Comparison of ENCODE assay signal across 8 mouse cellular contexts in the genomic region with DNA sequence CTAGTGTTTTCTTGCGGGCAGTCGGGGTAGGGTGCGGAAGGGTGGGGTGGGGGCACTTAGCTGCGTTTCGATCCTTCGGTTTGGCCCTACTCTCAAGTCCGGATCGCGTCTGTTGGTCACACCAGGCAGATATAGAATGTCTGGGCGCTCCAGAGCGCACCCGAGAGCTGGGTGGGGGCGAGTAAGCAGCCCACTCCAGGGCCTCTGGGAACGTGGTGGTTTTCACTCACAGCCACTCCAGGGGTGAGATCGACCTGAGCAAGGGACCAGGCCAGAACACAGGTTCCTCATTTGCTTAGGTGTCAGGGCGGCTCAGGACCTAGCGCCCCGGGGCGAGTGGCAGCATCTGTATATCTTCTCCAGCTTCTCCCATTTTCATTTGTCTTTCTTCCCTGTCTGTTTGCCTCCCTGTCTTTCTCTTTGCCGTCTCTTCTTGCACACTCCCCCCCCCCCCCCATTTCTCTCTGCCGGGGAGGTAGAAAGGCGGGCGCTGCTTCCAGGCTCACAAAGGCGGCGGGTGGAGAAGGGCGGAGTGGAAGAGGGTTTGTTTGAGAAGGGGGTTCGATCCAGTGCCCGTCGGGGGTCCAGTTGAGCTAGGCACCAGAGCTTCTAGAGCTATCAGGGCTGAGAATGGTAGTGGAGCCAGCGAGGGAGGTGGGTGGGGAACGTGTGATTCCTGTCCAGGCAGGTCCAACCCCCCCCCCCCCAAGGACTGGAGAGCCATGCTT. TPM values are rescaled to one million over a fixed set of nuclear protein-coding genes. Genes with fewer than 3 reads are reported as not detected.
A peak's percentile ranks its signal among the peaks of the same experiment; 100 is the strongest.
DNase-seq lines count a peak whose midpoint lies in the region; ATAC-seq and TF ChIP-seq lines count a peak whose summit lies in the region.

No protein-coding gene starts in this region.

- DNase-seq in testis, postnatal 10 days (ENCODE audit: low spot score) = no peak
- DNase-seq in liver, embryonic 14.5 days (ENCODE audit: low read depth in 3 of 3, low spot score in 3 of 3) = no peak
- DNase-seq in splenic B cell, adult 2 months (ENCODE audit: low read depth, low spot score) = peak; percentile 29
- no peak for DNase-seq in left cerebral cortex, adult 11 months (ENCODE audit: low spot score)
- DNase-seq in spleen, postnatal 4 days (ENCODE audit: low spot score in 2 of 2) = no peak
- DNase-seq in adrenal gland, postnatal 25 days = no peak

- TF ChIP-seq EP300 in liver, embryonic 14.5 days (IDR thresholded peaks at IDR 0.05; ENCODE audit: low read depth) = no peak

- H3K9me3 ChIP-seq in forebrain, embryonic 16.5 days (ENCODE audit: control insufficient read depth, low read length) = no peaks in the 10 kb centered on the region
- no peaks in the 10 kb centered on the region for H3K9me3 ChIP-seq in liver, embryonic 14.5 days (ENCODE audit: control insufficient read depth, low read length)

- H3K4me1 ChIP-seq in testis, adult 2 months (ENCODE audit: control insufficient read depth, insufficient read depth, low read length) = peaks cover 4% of the 10 kb centered on the region
- H3K4me1 ChIP-seq in forebrain, embryonic 16.5 days (replicated peaks; ENCODE audit: control insufficient read depth, insufficient read depth, low read length) = peaks cover 27% of the 10 kb centered on the region
- H3K4me1 ChIP-seq in liver, embryonic 14.5 days (replicated peaks; ENCODE audit: control insufficient read depth in 2 of 2, insufficient read depth in 2 of 2, low read length in 1 of 2) = no peaks in the 10 kb centered on the region; a peak in 1 of 4 replicates

- peak overlapping the region; percentile 88 for H3K9ac ChIP-seq in forebrain, embryonic 16.5 days (replicated peaks; ENCODE audit: low read depth, low read length)
- H3K9ac ChIP-seq in liver, embryonic 14.5 days (replicated peaks) = no peak overlapping the region

- peak overlapping the region; percentile 80 for H3K4me3 ChIP-seq in testis, adult 2 months (ENCODE audit: control insufficient read depth, low read depth, low read length)
- H3K4me3 ChIP-seq in forebrain, embryonic 16.5 days (replicated peaks; ENCODE audit: low read length) = peak overlapping the region; percentile 70
- H3K4me3 ChIP-seq in liver, embryonic 14.5 days (ENCODE audit: insufficient read depth in 1 of 2, low read depth in 2 of 2, low read length in 2 of 2) = peak overlapping the region; percentile 29 to 53

- no peak overlapping the region for H3K27ac ChIP-seq in testis, adult 2 months (ENCODE audit: control insufficient read depth, insufficient read depth, low read depth, low read length)
- peak overlapping the region; percentile 88 for H3K27ac ChIP-seq in forebrain, embryonic 16.5 days (ENCODE audit: low read length)
- no peak overlapping the region for H3K27ac ChIP-seq in liver, embryonic 14.5 days

- no peak for TF ChIP-seq CTCF in testis, adult 2 months (IDR thresholded peaks at IDR 0.05; ENCODE audit: control insufficient read depth, insufficient read depth, insufficient replicate concordance, low read depth, low read length)
- no peak for TF ChIP-seq CTCF in liver, embryonic 14.5 days (IDR thresholded peaks at IDR 0.05; ENCODE audit: low read depth)

- no peaks in the 10 kb centered on the region for H3K27me3 ChIP-seq in testis, adult 2 months (ENCODE audit: control insufficient read depth, insufficient read depth, low read length)
- no peaks in the 10 kb centered on the region for H3K27me3 ChIP-seq in forebrain, embryonic 16.5 days (replicated peaks; ENCODE audit: control insufficient read depth, insufficient read depth, low read length)
- H3K27me3 ChIP-seq in liver, embryonic 14.5 days (ENCODE audit: control insufficient read depth, insufficient read depth, low read length) = peaks cover 8% of the 10 kb centered on the region
- H3K27me3 ChIP-seq in splenic B cell, adult 2 months (ENCODE audit: control insufficient read depth, insufficient read depth, low read length, poor library complexity, severe bottlenecking) = no peaks in the 10 kb centered on the region

- no peak for ATAC-seq in forebrain, embryonic 16.5 days
- ATAC-seq in liver, embryonic 14.5 days (ENCODE audit: insufficient read depth) = no peak

- peak overlapping the region; percentile 67 for H3K4me2 ChIP-seq in forebrain, embryonic 16.5 days (ENCODE audit: low read length)
- H3K4me2 ChIP-seq in liver, embryonic 14.5 days (ENCODE audit: low read depth) = peak overlapping the region; percentile 59

- no peak for TF ChIP-seq POLR2A in testis, adult 2 months (IDR thresholded peaks at IDR 0.05; ENCODE audit: control insufficient read depth, low read depth, low read length)

- H3K36me3 ChIP-seq in testis, adult 2 months (ENCODE audit: control insufficient read depth, insufficient read depth, low read length) = no peaks in the 10 kb centered on the region
- no peaks in the 10 kb centered on the region for H3K36me3 ChIP-seq in forebrain, embryonic 16.5 days (ENCODE audit: control insufficient read depth, insufficient read depth)
- no peaks in the 10 kb centered on the region for H3K36me3 ChIP-seq in liver, embryonic 14.5 days (replicated peaks; ENCODE audit: control insufficient read depth, insufficient read depth, low read depth)
- no peaks in the 10 kb centered on the region for H3K36me3 ChIP-seq in splenic B cell, adult 2 months (ENCODE audit: control insufficient read depth, insufficient read depth, low read length, poor library complexity, severe bottlenecking)

- 16% methylated on average over 31 of the region's 31 CpGs for WGBS in forebrain, embryonic 16.5 days
- 18% methylated on average over 30 of the region's 31 CpGs for WGBS in liver, embryonic 14.5 days (ENCODE audit: insufficient replicate concordance)

RNA-seq across cellular contexts. Expression of a gene that starts 1.4 kb away (rescaled TPM):
- polyA plus RNA-seq in testis, adult 2 months (2012; rRNA removed) = 8.4 TPM in 2 replicates
- 50.1 and 57.6 TPM in 2 replicates for polyA plus RNA-seq in forebrain, embryonic 16.5 days (2015; fragmentation: Nextera tagmentation; extraction: Ambion mirVana)
- polyA plus RNA-seq in liver, embryonic 14.5 days (2012; rRNA removed) = 3.6 and 3.8 TPM in 2 replicates
- 2.4 and 3.5 TPM in 2 replicates for polyA plus RNA-seq in liver, embryonic 14.5 days (2014; fragmentation: Nextera tagmentation; extraction: Ambion mirVana)
- 47.3 and 60.8 TPM in 2 replicates for total RNA-seq in adrenal gland, postnatal 25 days (2021)
